Mouse (Mus musculus) liver, adult 2 months (tissue): Measurements from ENCODE around the gene Polr3b. TPM values are rescaled to one million over a fixed set of nuclear protein-coding genes. Genes with fewer than 3 reads are reported as not detected.

ENCODE experiments used
- DNase-seq: peaks from one replicate; pipeline ENCODE4 v3.0.0-alpha.2; 2011; ENCODE audit warnings: low read depth, low spot score; ENCODE audit errors: extremely low read depth
- H3K27ac ChIP-seq: fragments of 200-500 bp; replicated peaks from 2 replicates; pipeline ENCODE4 v1.5.1; 2012; ENCODE audit warnings: low read depth, mild to moderate bottlenecking, control low read depth, inconsistent platforms, low read length; ENCODE audit not compliant: insufficient read depth
- H3K27me3 ChIP-seq: fragments of 200-500 bp; 2 replicates; pipeline ENCODE4 v1.6.1; 2012; ENCODE audit warnings: mild to moderate bottlenecking, moderate library complexity, low read length, inconsistent platforms; ENCODE audit not compliant: control insufficient read depth, insufficient read depth
- H3K36me3 ChIP-seq: fragments of 200-500 bp; 2 replicates; pipeline ENCODE4 v1.6.1; 2012; ENCODE audit warnings: low read length, inconsistent platforms; ENCODE audit not compliant: control insufficient read depth, insufficient read depth
- H3K4me1 ChIP-seq: fragments of 200-500 bp; 2 replicates; pipeline ENCODE4 v1.6.1; 2011; ENCODE audit warnings: low read length; ENCODE audit not compliant: control insufficient read depth, insufficient read depth
- H3K4me3 ChIP-seq: fragments of 200-500 bp; 2 replicates; pipeline ENCODE4 v1.5.1; 2011; ENCODE audit warnings: low read depth, mild to moderate bottlenecking, control low read depth, low read length, moderate library complexity; ENCODE audit not compliant: insufficient read depth
- H3K79me2 ChIP-seq: fragments of 200-500 bp; 2 replicates; pipeline ENCODE4 v1.6.1; 2012; ENCODE audit warnings: inconsistent platforms, mild to moderate bottlenecking, low read length, moderate library complexity; ENCODE audit not compliant: control insufficient read depth, insufficient read depth
- H3K9ac ChIP-seq: fragments of 200-500 bp; 2 replicates; pipeline ENCODE4 v1.6.1; 2012; ENCODE audit warnings: low read depth, mild to moderate bottlenecking, control low read depth, inconsistent platforms, low read length
- CTCF ChIP-seq: fragments of 200-500 bp; IDR thresholded peaks from 2 replicates; pipeline ENCODE4 v1.5.1; 2011; ENCODE audit warnings: low read depth, low read length, control low read depth
- POLR2A ChIP-seq: fragments of 200-500 bp; IDR thresholded peaks from 2 replicates; pipeline ENCODE4 v1.6.1; 2011; ENCODE audit warnings: low read length, control low read depth; ENCODE audit not compliant: insufficient read depth; ENCODE audit errors: extremely low read depth
- whole genome bisulfite sequencing: fragments of 180-500 bp; shearing (Covaris S2); methylation state at CpG from one replicate; pipeline ENCODE4 v1.1.7; 2018; 5-methylcytosine and 5-hydroxymethylcytosine counted together
- polyA plus RNA-seq: library from polyadenylated mRNA; depleted of rRNA; stranded (reverse); fragments of >200 nt; gene quantifications from 2 replicates; pipeline ENCODE4 v1.2.3, GENCODE M21; 2012
- total RNA-seq: library from RNA; depleted of rRNA; stranded (reverse); fragments of >200 nt; gene quantifications from 2 replicates; pipeline ENCODE4 v1.2.3, GENCODE M21; 2014

The Polr3b gene
- total and polyA plus RNA-seq, 2 experiments, result 2.7 to 10.7 TPM

DNA sequence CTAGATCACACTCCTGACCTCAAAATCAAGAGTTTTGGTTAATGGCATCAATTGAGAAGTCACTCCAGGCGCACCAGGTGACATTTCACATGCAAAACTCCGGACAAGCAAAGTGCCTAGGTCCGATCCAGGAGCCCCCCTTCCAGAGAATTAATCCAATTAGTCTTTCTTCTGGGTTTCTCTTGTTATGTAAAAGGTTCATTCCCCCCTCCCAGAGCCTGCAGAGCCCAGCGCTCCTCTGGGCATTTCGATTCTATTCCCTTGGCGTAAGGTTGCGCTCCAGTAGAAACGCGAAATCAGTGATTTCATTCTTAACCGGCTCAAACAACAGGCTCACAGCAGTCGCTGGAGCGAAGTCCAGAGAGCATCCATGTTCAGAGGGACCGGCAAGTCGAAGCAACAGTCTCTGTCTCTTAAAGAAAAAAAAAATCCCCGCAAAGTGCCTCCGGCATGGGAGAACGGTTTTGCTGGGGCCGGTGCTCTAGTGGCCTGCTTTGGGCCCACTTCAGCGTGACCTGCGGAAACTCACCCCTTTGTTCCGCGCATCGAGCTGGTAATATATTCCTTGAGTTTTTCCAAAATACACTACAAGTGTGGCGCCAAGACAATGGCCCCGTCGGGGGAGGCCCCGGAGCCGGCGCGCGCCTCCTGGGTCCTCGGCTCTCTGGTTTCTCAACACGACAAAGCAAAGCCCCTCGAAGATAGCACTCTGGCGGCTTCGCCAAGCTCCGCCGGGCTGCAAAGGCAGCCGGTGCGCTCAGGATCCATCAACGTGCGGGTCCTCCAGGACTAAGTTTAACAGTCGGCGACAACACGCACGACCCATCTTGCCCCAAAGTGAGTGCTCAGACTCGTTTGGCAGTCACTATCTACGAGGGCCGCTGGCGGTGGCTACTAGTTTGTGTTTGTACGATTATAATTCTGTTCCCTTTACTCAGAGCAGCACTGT, 136.7 kb downstream of the Polr3b start:
- WGBS, result 5% methylated on average over 51 of the region's 51 CpGs
- peaks cover 42% of the 10 kb centered on the region for H3K27me3 ChIP-seq
- DNase-seq, result peak; percentile 43

DNA sequence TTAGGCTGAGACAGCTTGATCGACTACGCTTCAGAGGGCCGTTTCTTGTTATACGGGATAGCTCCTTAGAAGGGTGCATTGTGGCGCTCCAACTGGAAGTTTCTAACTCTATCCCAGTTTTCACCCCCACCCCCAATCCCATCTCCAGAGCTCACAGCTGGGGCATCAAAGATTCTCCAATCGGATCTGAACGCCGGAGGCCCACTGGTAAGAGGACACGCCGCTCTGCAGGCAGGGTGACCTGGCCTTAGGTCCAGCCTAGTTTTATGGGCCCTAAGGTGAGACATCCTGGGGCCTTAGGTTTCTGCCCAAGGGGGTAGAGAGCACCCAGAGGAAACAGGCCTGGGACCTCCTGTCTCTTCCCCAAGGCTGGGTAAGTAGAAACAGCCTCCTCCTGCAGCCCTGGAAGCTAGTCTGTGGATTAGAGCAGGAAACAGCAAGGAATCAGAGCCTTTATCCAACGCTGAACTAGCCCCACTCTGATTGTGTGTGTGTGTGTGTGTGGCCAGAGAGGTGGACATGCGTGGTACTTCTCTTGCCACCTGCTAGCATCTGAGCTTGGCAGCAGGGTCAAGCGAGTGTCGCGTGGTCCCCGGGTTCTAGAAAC, 137.5 kb downstream of the Polr3b start:
- TF ChIP-seq CTCF (no peak), POLR2A (no peak)
- Histone ChIP-seq H3K27ac (no peak overlapping the region), H3K4me3 (no peak overlapping the region), H3K9ac (no peak overlapping the region), H3K36me3 (no peaks in the 10 kb centered on the region), H3K4me1 (peaks cover 5% of the 10 kb centered on the region; the same call in 1 of the 2 replicates), H3K79me2 (no peaks in the 10 kb centered on the region), H3K27me3 (peaks cover 34% of the 10 kb centered on the region)
- WGBS, result 21% methylated on average over 16 of the region's 16 CpGs
- DNase-seq, result no peak

More for the DNA sequence above, 136.7 kb downstream of the Polr3b start:
- H3K4me3 ChIP-seq, result no peak overlapping the region
- TF ChIP-seq CTCF (no peak), POLR2A (no peak)
- no peaks in the 10 kb centered on the region for H3K36me3 ChIP-seq
- no peak overlapping the region for H3K27ac ChIP-seq
- H3K9ac ChIP-seq, result no peak overlapping the region
- H3K4me1 ChIP-seq, result peaks cover 5% of the 10 kb centered on the region; the same call in 1 of the 2 replicates
- no peaks in the 10 kb centered on the region for H3K79me2 ChIP-seq

DNA sequence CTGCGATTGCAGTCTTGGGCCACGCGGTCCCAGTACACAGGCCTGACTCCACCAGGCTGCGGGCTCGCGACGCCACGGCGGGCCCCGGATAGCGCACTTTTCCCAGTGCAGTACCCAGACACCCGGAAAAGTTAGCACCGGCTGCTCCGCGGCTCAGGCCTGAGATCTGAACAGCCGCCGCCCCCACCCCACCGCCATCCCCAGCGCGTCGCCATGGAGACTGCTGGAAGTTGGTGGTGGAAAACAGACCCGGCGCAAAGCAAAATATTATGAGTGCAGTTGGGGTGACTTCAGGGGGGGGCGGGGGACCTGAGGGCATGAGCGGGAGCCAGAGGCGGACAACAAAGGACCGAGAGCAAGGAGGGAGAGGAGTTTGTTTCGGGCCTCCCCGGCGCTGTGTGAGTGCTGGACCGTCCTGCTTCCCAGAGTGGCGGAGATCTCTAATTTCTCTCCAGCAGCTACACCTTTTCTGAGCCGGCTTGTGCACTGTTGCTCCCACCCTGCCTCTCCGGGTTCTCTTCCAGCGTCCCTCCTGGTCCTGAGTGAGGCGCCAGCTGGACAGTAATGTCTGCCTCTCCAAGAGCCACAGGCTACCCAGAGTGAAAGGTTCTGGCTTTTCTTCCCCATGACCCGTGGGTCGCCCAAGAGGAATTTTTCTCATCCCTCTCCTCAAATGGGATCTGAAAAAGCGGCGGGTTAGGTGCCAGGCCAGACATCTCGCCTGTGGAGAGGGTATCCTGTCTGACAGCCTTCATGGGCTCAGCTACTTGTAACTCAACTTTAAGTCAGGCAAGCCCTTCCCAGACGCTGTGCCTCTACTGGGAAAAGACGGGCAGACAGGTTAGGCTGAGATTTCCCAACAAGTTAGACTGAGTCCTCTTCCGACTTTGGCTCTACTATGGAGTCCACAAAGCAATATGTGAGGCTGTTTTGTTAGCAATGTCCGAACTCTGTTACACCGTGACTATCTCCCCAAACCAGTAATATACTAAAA, 138.3 kb downstream of the Polr3b start:
- peaks cover 26% of the 10 kb centered on the region for H3K27me3 ChIP-seq
- no peak overlapping the region for H3K9ac ChIP-seq
- no peaks in the 10 kb centered on the region for H3K36me3 ChIP-seq
- WGBS, result 15% methylated on average over 46 of the region's 46 CpGs
- TF ChIP-seq POLR2A (no peak), CTCF (no peak)
- no peak overlapping the region for H3K4me3 ChIP-seq
- H3K4me1 ChIP-seq, result peaks cover 5% of the 10 kb centered on the region; the same call in 1 of the 2 replicates
- DNase-seq, result no peak
- no peaks in the 10 kb centered on the region for H3K79me2 ChIP-seq
- no peak overlapping the region for H3K27ac ChIP-seq

DNA sequence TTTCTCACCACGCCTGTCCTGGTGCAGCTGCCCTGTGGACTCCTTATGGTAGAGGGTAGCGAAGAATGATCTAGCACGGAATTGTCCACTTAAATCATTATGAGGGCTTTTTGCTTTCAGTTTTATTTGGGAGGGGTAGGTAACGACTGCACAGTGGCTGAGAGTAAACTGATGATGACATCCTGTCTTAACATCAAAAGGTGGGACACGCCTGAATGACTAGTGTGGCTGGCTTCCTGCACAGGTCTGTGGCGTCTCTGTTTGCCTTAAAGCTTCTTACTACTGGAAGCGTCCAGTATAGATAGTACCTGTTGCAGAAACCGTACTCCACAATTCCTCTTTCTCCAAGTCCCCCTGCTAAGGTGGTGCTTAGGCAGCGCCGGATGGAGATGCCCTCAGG, 146.7 kb downstream of the Polr3b start:
- Histone ChIP-seq H3K36me3 (no peaks in the 10 kb centered on the region), H3K4me3 (no peak overlapping the region), H3K27me3 (no peaks in the 10 kb centered on the region), H3K4me1 (no peaks in the 10 kb centered on the region), H3K27ac (no peak overlapping the region), H3K79me2 (no peaks in the 10 kb centered on the region), H3K9ac (no peak overlapping the region)
- no peak for TF ChIP-seq POLR2A
- WGBS, result 80% methylated on average over 10 of the region's 10 CpGs
- DNase-seq, result no peak

DNA sequence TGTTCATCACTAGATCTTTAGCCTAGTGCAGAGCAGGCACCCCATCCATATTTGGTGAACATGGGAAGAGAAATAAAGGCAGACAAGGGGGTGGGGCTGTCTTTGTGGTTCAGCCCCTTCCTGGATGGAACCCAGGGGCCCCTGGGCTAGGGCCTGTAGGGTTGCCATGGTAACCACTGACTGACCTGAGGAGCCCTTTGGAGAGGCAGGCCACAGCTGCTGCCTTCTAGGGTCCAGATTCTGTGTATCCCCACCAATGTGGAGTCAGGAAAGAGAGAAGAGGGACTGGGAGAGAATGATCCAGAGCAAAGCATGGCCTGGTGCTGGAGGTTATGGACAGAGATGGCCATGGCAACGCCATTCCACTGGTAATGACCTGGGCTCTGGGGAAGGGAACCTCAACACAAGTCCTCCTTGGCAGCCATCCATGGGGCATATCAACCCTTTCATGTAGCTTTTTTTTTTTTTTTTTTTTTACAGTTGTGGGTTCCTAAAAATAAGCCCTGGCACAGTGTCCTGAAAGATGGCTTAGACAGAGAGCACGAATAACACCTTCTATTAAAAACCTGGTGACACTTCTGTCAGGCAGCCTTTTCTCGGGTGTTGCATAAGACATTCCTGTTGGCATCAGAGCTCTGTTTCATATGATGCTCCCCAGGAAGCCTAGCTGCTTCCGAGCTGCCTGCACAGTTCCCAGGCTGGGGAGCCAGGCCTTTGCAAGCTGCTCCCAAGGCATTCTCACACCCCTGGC, 150.5 kb downstream of the Polr3b start:
- Histone ChIP-seq H3K79me2 (no peaks in the 10 kb centered on the region), H3K4me3 (no peak overlapping the region), H3K4me1 (no peaks in the 10 kb centered on the region), H3K27ac (no peak overlapping the region), H3K27me3 (no peaks in the 10 kb centered on the region), H3K9ac (no peak overlapping the region), H3K36me3 (no peaks in the 10 kb centered on the region)
- no peak for TF ChIP-seq CTCF
- TF ChIP-seq POLR2A, result no peak
- DNase-seq, result no peak
- WGBS, result 86% methylated on average over 4 of the region's 4 CpGs
